Mouse (Mus musculus) liver, embryonic 12.5 days (tissue): Measurements from ENCODE around the gene Tsacc. TPM values are rescaled to one million over a fixed set of nuclear protein-coding genes. Genes with fewer than 3 reads are reported as not detected.

ENCODE experiments used
- ATAC-seq: fragments of 200-750 bp; cut with Nextera tagmentation; 2 replicates; pipeline ENCODE4 v1.8.0; 2017; ENCODE audit warnings: moderate number of reproducible peaks, mild to moderate bottlenecking, moderate library complexity
- H3K27ac ChIP-seq: fragments of 300-500 bp; sonication (generic); 2 replicates; pipeline ENCODE4 v1.5.1; 2016; ENCODE audit warnings: mild to moderate bottlenecking
- H3K27me3 ChIP-seq: fragments of 300-500 bp; sonication (generic); replicated peaks from 2 replicates; pipeline ENCODE4 v1.6.1; 2016; ENCODE audit warnings: mild to moderate bottlenecking, moderate library complexity
- H3K36me3 ChIP-seq: fragments of 300-500 bp; sonication (generic); 2 replicates; pipeline ENCODE4 v1.6.1; 2016; ENCODE audit warnings: mild to moderate bottlenecking, moderate library complexity
- H3K4me1 ChIP-seq: fragments of 300-500 bp; sonication (generic); 2 replicates; pipeline ENCODE4 v1.6.1; 2016
- H3K4me2 ChIP-seq: fragments of 300-500 bp; sonication (generic); 2 replicates; pipeline ENCODE4 v1.6.1; 2016; ENCODE audit warnings: mild to moderate bottlenecking, moderate library complexity
- H3K4me3 ChIP-seq: fragments of 300-500 bp; sonication (generic); 2 replicates; pipeline ENCODE4 v1.5.1; 2016; ENCODE audit warnings: mild to moderate bottlenecking, moderate library complexity
- H3K9ac ChIP-seq: fragments of 300-500 bp; sonication (generic); 2 replicates; pipeline ENCODE4 v1.6.1; 2016; ENCODE audit warnings: mild to moderate bottlenecking, moderate library complexity
- H3K9me3 ChIP-seq: fragments of 300-500 bp; sonication (generic); replicated peaks from 2 replicates; pipeline ENCODE4 v1.6.1; 2016; ENCODE audit warnings: mild to moderate bottlenecking, moderate library complexity
- WGBS: fragments of 180-500 bp; shearing (Covaris S2); methylation state at CpG from one replicate; pipeline ENCODE4 v1.1.7; 2016; ENCODE audit not compliant: insufficient replicate concordance; 5-methylcytosine and 5-hydroxymethylcytosine counted together
- polyA plus RNA-seq: library from polyadenylated mRNA; unstranded; fragments of >200 nt; fragmentation: Nextera tagmentation; extraction: Ambion mirVana; gene quantifications from 2 replicates; pipeline ENCODE4 v1.2.1, GENCODE M21; 2016

Gene Tsacc
- polyA plus RNA-seq: 9.8 and 10.4 TPM in 2 replicates

GRCm38 (mm10) chr3:88296561-88297318 lies at the start of gene Tsacc, which contains the start of gene Cct3:
Gene Tsacc, minus strand, starts transcription at chr3:88296999.
Gene Cct3, plus strand, starts transcription at chr3:88297116.
- H3K36me3 ChIP-seq: peaks cover 35% of the 10 kb centered on the region
- H3K27ac ChIP-seq: peak within 1 kb of the TSS; percentile 94
- H3K4me2 ChIP-seq: peak within 1 kb of the TSS; percentile 79
- H3K9me3 ChIP-seq: no peaks in the 10 kb centered on the region
- no peaks in the 10 kb centered on the region for H3K27me3 ChIP-seq
- under 1% methylated on average over 44 of the region's 44 CpGs for WGBS
- peaks cover 27% of the 10 kb centered on the region for H3K4me1 ChIP-seq
- peak within 1 kb of the TSS; percentile 72 for H3K4me3 ChIP-seq
- peak within 1 kb of the TSS; percentile 80 for H3K9ac ChIP-seq
- peak; percentile 97 for ATAC-seq

- no peaks in the 10 kb centered on the region for H3K9me3 ChIP-seq
- ATAC-seq: no peak
- peak overlapping the region; percentile 66 for H3K9ac ChIP-seq
- peaks cover 39% of the 10 kb centered on the region for H3K36me3 ChIP-seq
- peak overlapping the region; percentile 96 for H3K27ac ChIP-seq
- H3K4me2 ChIP-seq: peak overlapping the region; percentile 81
- H3K4me3 ChIP-seq: peak overlapping the region; percentile 80
- H3K4me1 ChIP-seq: peaks cover 65% of the 10 kb centered on the region
- H3K27me3 ChIP-seq: no peaks in the 10 kb centered on the region
- 54% methylated on average over 3 of the region's 3 CpGs for WGBS
Measured at GRCm38 (mm10) chr3:88339006-88339405, 42.2 kb upstream of the Tsacc start.

- WGBS: 22% methylated on average over 7 of the region's 7 CpGs
Measured at GRCm38 (mm10) chr3:88338316-88338715, 41.5 kb upstream of the Tsacc start.

DNA sequence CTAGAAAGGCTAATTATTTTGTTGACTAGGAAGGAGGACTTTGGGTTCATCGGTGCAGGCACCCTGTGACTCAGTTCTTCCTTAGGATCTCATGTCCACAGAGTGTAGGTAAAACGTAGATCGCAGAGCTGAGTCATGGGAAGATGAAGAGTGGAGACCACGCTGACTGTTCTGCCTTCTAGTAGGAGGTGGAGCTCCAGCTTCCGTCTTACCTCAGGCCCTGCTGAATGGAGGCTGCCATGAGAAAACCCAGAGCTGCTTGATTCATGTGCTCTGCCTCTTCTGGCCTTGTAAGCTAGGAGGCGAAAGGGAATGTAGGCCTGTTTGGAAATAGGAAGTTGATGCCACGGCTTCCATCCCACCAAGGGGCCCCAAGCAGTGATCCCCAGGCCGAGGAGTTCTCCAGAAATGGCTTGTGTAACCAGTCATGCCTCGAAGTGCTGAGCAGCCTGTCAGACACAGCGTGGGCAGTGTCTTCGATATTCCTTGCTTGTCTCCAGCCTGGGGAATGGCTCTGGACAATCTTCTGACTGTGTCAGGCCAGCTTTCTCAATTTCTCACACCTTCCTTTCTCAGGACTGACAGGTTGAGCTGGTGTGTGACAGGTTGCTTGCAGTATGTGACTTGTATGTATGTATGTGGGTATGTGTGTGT lies 40.7 kb upstream of the Tsacc start:
- peak overlapping the region; percentile 96 for H3K27ac ChIP-seq
- H3K9ac ChIP-seq: peak overlapping the region; percentile 89
- H3K4me1 ChIP-seq: peaks cover 73% of the 10 kb centered on the region
- peak overlapping the region; percentile 80 for H3K4me3 ChIP-seq
- H3K4me2 ChIP-seq: peak overlapping the region; percentile 81
- WGBS: 22% methylated on average over 11 of the region's 11 CpGs
- no peaks in the 10 kb centered on the region for H3K9me3 ChIP-seq
- ATAC-seq: peak; percentile 53
- H3K36me3 ChIP-seq: peaks cover 28% of the 10 kb centered on the region
- H3K27me3 ChIP-seq: peaks cover 1% of the 10 kb centered on the region; the same call in 1 of the 2 replicates

More at GRCm38 (mm10) chr3:88338316-88338715, 41.5 kb upstream of the Tsacc start:
- peaks cover 32% of the 10 kb centered on the region for H3K36me3 ChIP-seq
- peak; percentile 61 for ATAC-seq
- peak overlapping the region; percentile 96 for H3K27ac ChIP-seq
- H3K4me2 ChIP-seq: peak overlapping the region; percentile 81
- H3K4me3 ChIP-seq: peak overlapping the region; percentile 80
- no peaks in the 10 kb centered on the region; the same call in 1 of the 2 replicates for H3K27me3 ChIP-seq
- no peaks in the 10 kb centered on the region for H3K9me3 ChIP-seq
- peaks cover 72% of the 10 kb centered on the region for H3K4me1 ChIP-seq
- peak overlapping the region; percentile 89 for H3K9ac ChIP-seq

DNA sequence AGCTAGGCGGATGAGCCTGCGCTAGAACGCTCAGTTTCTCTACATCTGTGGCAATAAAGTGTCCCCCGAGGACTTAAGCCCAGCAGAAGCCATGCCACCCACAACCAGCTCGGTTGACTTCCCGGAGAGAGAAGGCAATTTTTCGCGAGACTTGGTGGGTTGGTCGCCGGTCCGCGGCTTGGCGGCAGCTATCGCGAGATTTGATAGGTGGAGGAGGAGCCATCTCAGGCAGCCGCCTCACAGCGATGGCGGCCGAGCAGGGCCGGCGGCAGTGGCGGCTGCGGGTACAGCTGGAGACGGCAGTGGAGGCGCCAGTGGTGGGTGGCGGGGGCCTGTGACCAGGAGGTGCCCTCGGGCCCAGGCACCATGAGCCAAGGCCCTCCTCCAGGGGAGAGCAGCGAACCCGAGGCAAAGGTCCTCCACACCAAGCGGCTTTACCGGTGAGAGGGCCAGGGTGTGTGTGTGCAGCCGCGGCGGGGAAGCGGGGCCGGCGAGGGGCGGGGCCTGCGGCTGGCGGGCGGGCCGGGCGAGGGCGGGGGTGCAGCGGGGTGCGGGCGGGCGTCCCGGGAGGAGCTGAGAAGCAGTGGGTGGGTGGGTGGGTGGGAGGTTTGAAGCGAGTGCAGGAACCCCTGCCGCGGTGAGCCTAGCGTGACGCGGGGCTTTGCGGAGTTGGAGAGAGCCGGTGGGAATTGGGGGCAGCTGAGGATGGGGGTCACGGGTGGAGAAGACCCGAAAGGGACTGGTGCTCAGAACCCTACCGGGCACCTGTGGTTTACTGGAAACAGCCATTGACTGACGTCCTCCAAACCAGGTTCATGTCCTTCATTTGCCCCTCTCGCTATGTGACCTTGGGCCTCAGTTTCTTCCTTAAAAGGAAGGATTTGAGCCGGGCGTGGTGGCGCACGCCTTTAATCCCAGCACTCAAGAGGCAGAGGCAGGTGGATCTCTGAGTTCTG lies 39.5 kb upstream of the Tsacc start, which contains the start of the genes Tmem79 and Smg5:
Tmem79 (minus strand) TSS at position 91 of the 956 bp plus-strand sequence.
Smg5 (plus strand) TSS at position 203 of the 956 bp plus-strand sequence.
- Histone ChIP-seq H3K9ac (peak within 1 kb of the TSS; percentile 89), H3K4me2 (peak within 1 kb of the TSS; percentile 81), H3K27ac (peak within 1 kb of the TSS; percentile 96), H3K27me3 (peaks cover 6% of the 10 kb centered on the region; the same call in 1 of the 2 replicates), H3K9me3 (no peaks in the 10 kb centered on the region), H3K36me3 (peaks cover 18% of the 10 kb centered on the region), H3K4me1 (peaks cover 66% of the 10 kb centered on the region), H3K4me3 (peak within 1 kb of the TSS; percentile 80)
- 1% methylated on average over 56 of the region's 66 CpGs for WGBS
- ATAC-seq: peak; percentile 88

- Histone ChIP-seq H3K36me3 (peaks cover 13% of the 10 kb centered on the region), H3K4me3 (peak overlapping the region; percentile 80), H3K9ac (peak overlapping the region; percentile 89), H3K9me3 (no peaks in the 10 kb centered on the region), H3K27ac (peak overlapping the region; percentile 96), H3K4me1 (peaks cover 58% of the 10 kb centered on the region), H3K4me2 (peak overlapping the region; percentile 81), H3K27me3 (peaks cover 6% of the 10 kb centered on the region; the same call in 1 of the 2 replicates)
- ATAC-seq: peak; percentile 35
- under 1% methylated on average over 27 of the region's 27 CpGs for WGBS
Measured at GRCm38 (mm10) chr3:88335436-88336053, 38.7 kb upstream of the Tsacc start.

- peaks cover 6% of the 10 kb centered on the region; the same call in 1 of the 2 replicates for H3K27me3 ChIP-seq
- no peak for ATAC-seq
- peak overlapping the region; percentile 80 for H3K4me3 ChIP-seq
- peak overlapping the region; percentile 81 for H3K4me2 ChIP-seq
- H3K9ac ChIP-seq: peak overlapping the region; percentile 89
- no peaks in the 10 kb centered on the region for H3K9me3 ChIP-seq
- peak overlapping the region; percentile 96 for H3K27ac ChIP-seq
- H3K4me1 ChIP-seq: peaks cover 55% of the 10 kb centered on the region
- peaks cover 15% of the 10 kb centered on the region for H3K36me3 ChIP-seq
- 16% methylated on average over 3 of the region's 3 CpGs for WGBS
Measured at GRCm38 (mm10) chr3:88334902-88335435, 38.2 kb upstream of the Tsacc start.

GRCm38 (mm10) chr3:88334029-88334658 lies 37.3 kb upstream of the Tsacc start:
- ATAC-seq: peak; percentile 33; the same call in 1 of the 2 replicates
- peaks cover 47% of the 10 kb centered on the region for H3K4me1 ChIP-seq
- H3K4me3 ChIP-seq: peak overlapping the region; percentile 80
- peaks cover 23% of the 10 kb centered on the region for H3K36me3 ChIP-seq
- no peaks in the 10 kb centered on the region for H3K9me3 ChIP-seq
- 53% methylated on average over 12 of the region's 12 CpGs for WGBS
- H3K4me2 ChIP-seq: peak overlapping the region; percentile 81
- peak overlapping the region; percentile 89 for H3K9ac ChIP-seq
- H3K27me3 ChIP-seq: peaks cover 6% of the 10 kb centered on the region; the same call in 1 of the 2 replicates
- H3K27ac ChIP-seq: peak overlapping the region; percentile 96

DNA sequence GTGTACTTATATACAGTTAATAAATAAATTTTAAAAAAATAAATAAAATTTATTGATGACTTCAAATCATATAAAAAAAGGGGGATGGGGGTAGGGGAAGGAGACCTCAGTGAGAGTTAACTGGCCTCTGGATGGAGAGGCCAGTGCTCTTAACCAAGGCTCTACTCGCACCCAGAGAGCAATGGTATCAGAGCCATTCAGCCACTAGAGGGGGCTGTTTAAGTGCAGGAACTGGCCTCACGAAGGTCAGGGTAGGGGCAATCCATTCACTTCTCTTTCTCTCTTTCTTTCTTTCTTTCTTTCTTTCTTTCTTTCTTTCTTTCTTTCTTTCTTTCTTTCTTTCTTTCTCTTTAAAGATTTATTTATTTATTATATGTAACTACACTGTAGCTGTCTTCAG lies 34.5 kb upstream of the Tsacc start:
- H3K4me1 ChIP-seq: peaks cover 25% of the 10 kb centered on the region
- no peak for ATAC-seq
- H3K9me3 ChIP-seq: no peaks in the 10 kb centered on the region
- H3K36me3 ChIP-seq: peaks cover 44% of the 10 kb centered on the region
- 8% methylated on average over 2 of the region's 2 CpGs for WGBS
- H3K9ac ChIP-seq: no peak overlapping the region
- H3K27me3 ChIP-seq: peaks cover 6% of the 10 kb centered on the region; the same call in 1 of the 2 replicates
- H3K4me2 ChIP-seq: no peak overlapping the region
- H3K4me3 ChIP-seq: no peak overlapping the region
- no peak overlapping the region for H3K27ac ChIP-seq

DNA sequence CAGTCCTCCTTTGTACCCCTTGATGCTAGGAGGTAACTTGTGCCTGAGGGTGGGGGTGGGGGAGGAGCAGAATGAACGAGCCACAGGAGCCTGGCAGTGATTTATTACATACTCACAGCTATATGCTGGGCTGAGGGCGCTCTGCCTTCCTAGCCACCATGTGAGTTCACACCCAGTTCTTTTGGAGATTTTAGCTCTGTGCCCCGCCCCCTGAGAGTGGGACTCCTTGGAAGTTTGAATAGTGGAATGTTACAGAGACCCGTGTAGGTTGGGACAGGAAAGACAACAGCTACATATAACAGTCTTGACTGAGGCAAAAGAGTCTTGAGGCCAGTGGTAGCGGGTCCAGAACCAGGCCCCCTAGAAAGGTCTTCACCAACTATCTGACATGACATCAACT lies 32.2 kb upstream of the Tsacc start:
- Histone ChIP-seq H3K4me3 (no peak overlapping the region), H3K4me1 (peaks cover 23% of the 10 kb centered on the region), H3K27ac (no peak overlapping the region), H3K36me3 (peaks cover 48% of the 10 kb centered on the region), H3K9ac (no peak overlapping the region), H3K9me3 (no peaks in the 10 kb centered on the region), H3K4me2 (no peak overlapping the region), H3K27me3 (peaks cover 6% of the 10 kb centered on the region; the same call in 1 of the 2 replicates)
- WGBS: 63% methylated on average over 5 of the region's 5 CpGs
- no peak for ATAC-seq
